Mouse (Mus musculus) lung, embryonic 14.5 days (tissue): ENCODE results near the gene Cyp4a10. TPM values are rescaled to one million over a fixed set of nuclear protein-coding genes. Genes with fewer than 3 reads are reported as not detected.
"Not testable (repeated sequence)": the region's sequence is repeated elsewhere in the genome, so short reads cannot be mapped to it uniquely, and the experiment has no call there.

Experiments used
- ATAC-seq: fragments of 200-750 bp; cut with Nextera tagmentation; 2 replicates; pipeline ENCODE4 v1.8.0; 2017; ENCODE audit warnings: mild to moderate bottlenecking, moderate TSS enrichment, moderate library complexity; ENCODE audit not compliant: insufficient read depth
- DNase-seq: peaks from one replicate; pipeline ENCODE4 v3.0.0-alpha.2; 2015
- H3K27ac ChIP-seq: fragments of 300-500 bp; sonication (generic); 2 replicates; pipeline ENCODE4 v1.5.1; 2014; ENCODE audit warnings: low read depth, mild to moderate bottlenecking, moderate library complexity
- H3K27me3 ChIP-seq: fragments of 300-500 bp; sonication (generic); 2 replicates; pipeline ENCODE4 v1.6.1; 2014; ENCODE audit warnings: low read length, control low read depth; ENCODE audit not compliant: insufficient read depth
- H3K36me3 ChIP-seq: fragments of 300-500 bp; sonication (generic); 2 replicates; pipeline ENCODE4 v1.6.1; 2014; ENCODE audit warnings: control low read depth; ENCODE audit not compliant: insufficient read depth
- H3K4me1 ChIP-seq: fragments of 300-500 bp; sonication (generic); 2 replicates; pipeline ENCODE4 v1.6.1; 2014; ENCODE audit warnings: antibody characterized with exemption, control low read depth; ENCODE audit not compliant: insufficient read depth
- H3K4me2 ChIP-seq: fragments of 300-500 bp; sonication (generic); 2 replicates; pipeline ENCODE4 v1.6.1; 2014; ENCODE audit warnings: mild to moderate bottlenecking
- H3K4me3 ChIP-seq: fragments of 300-500 bp; sonication (generic); 2 replicates; pipeline ENCODE4 v1.5.1; 2014; ENCODE audit warnings: low read depth, low read length
- H3K9ac ChIP-seq: fragments of 300-500 bp; sonication (generic); 2 replicates; pipeline ENCODE4 v1.6.1; 2014
- H3K9me3 ChIP-seq: fragments of 300-500 bp; sonication (generic); 2 replicates; pipeline ENCODE4 v1.6.1; 2016; ENCODE audit warnings: low read depth, low read length, control low read depth
- CTCF ChIP-seq: IDR thresholded peaks from 2 replicates; pipeline ENCODE4 v1.5.1; 2016; ENCODE audit warnings: antibody characterized with exemption, low read depth
- WGBS: fragments of 180-500 bp; shearing (Covaris S2); extraction: QIAGEN DNeasy Blood & Tissue Kit; methylation state at CpG from one replicate; pipeline ENCODE4 v1.1.7; 2014; 5-methylcytosine and 5-hydroxymethylcytosine counted together
- polyA plus RNA-seq: library from polyadenylated mRNA; unstranded; fragments of >200 nt; fragmentation: Nextera tagmentation; extraction: Ambion mirVana; gene quantifications from 2 replicates; pipeline ENCODE4 v1.2.1, GENCODE M21; 2014

Gene Cyp4a10
- polyA plus RNA-seq, 1 experiment from 2014 or later, result not detected

- Histone ChIP-seq H3K4me2 (no peak overlapping the region), H3K9ac (no peak overlapping the region), H3K27me3 (no peaks in the 10 kb centered on the region), H3K9me3 (no peaks in the 10 kb centered on the region), H3K4me1 (no peaks in the 10 kb centered on the region), H3K4me3 (no peak overlapping the region), H3K36me3 (no peaks in the 10 kb centered on the region), H3K27ac (no peak overlapping the region)
- no peak for TF ChIP-seq CTCF
- WGBS, result 89% methylated on average over 2 of the region's 2 CpGs
- DNase-seq (no peak), ATAC-seq (no peak)
These were observed 3.7 kb downstream of the Cyp4a10 start for GRCm38 (mm10) chr4:115521766-115522165.

- H3K36me3 ChIP-seq, result no peaks in the 10 kb centered on the region
- H3K9me3 ChIP-seq, result no peaks in the 10 kb centered on the region
- no peak overlapping the region for H3K4me3 ChIP-seq
- no peaks in the 10 kb centered on the region for H3K27me3 ChIP-seq
- no peak overlapping the region for H3K27ac ChIP-seq
- no peak for ATAC-seq
- WGBS, result 46% methylated on average over 1 of the region's 1 CpGs
- DNase-seq, result no peak
- no peak overlapping the region for H3K4me2 ChIP-seq
- H3K9ac ChIP-seq, result no peak overlapping the region
- no peaks in the 10 kb centered on the region for H3K4me1 ChIP-seq
- TF ChIP-seq CTCF, result no peak
These were observed 27.0 kb downstream of the Cyp4a10 start for GRCm38 (mm10) chr4:115545101-115545500.

- Histone ChIP-seq H3K9me3 (no peaks in the 10 kb centered on the region), H3K27me3 (no peaks in the 10 kb centered on the region), H3K36me3 (no peaks in the 10 kb centered on the region), H3K27ac (no peak overlapping the region), H3K4me1 (no peaks in the 10 kb centered on the region), H3K4me2 (no peak overlapping the region), H3K9ac (no peak overlapping the region), H3K4me3 (no peak overlapping the region)
- no peak for TF ChIP-seq CTCF
- DNase-seq (peak; percentile 15), ATAC-seq (peak; percentile 60; the same call in 1 of the 2 replicates)
- 49% methylated on average over 2 of the region's 2 CpGs for WGBS
These were observed 28.2 kb downstream of the Cyp4a10 start for GRCm38 (mm10) chr4:115546141-115546828.

- H3K4me3 ChIP-seq, result no peak overlapping the region
- DNase-seq (no peak), ATAC-seq (no peak)
- H3K27me3 ChIP-seq, result no peaks in the 10 kb centered on the region
- no peaks in the 10 kb centered on the region for H3K4me1 ChIP-seq
- H3K36me3 ChIP-seq, result no peaks in the 10 kb centered on the region
- H3K9ac ChIP-seq, result no peak overlapping the region
- no peak overlapping the region for H3K27ac ChIP-seq
- 71% methylated on average over 3 of the region's 3 CpGs for WGBS
- no peaks in the 10 kb centered on the region for H3K9me3 ChIP-seq
- TF ChIP-seq CTCF, result no peak
- no peak overlapping the region for H3K4me2 ChIP-seq
These were observed 34.7 kb downstream of the Cyp4a10 start for GRCm38 (mm10) chr4:115552726-115553125.

- no peak for ATAC-seq
- no peak overlapping the region for H3K4me3 ChIP-seq
- H3K27ac ChIP-seq, result no peak overlapping the region
- no peaks in the 10 kb centered on the region for H3K27me3 ChIP-seq
- H3K9ac ChIP-seq, result no peak overlapping the region
- 47% methylated on average over 2 of the region's 2 CpGs for WGBS
- DNase-seq, result no peak
- H3K4me1 ChIP-seq, result no peaks in the 10 kb centered on the region
- no peak overlapping the region for H3K4me2 ChIP-seq
- no peak for TF ChIP-seq CTCF
- no peaks in the 10 kb centered on the region for H3K9me3 ChIP-seq
- no peaks in the 10 kb centered on the region for H3K36me3 ChIP-seq
These were observed 37.4 kb downstream of the Cyp4a10 start for GRCm38 (mm10) chr4:115555513-115555912.

GRCm38 (mm10) chr4:115557861-115558561, 39.9 kb downstream of the Cyp4a10 start:
- Histone ChIP-seq H3K27ac (no peak overlapping the region), H3K27me3 (no peaks in the 10 kb centered on the region), H3K36me3 (no peaks in the 10 kb centered on the region), H3K9me3 (no peaks in the 10 kb centered on the region), H3K4me2 (no peak overlapping the region), H3K9ac (no peak overlapping the region), H3K4me3 (no peak overlapping the region), H3K4me1 (no peaks in the 10 kb centered on the region)
- TF ChIP-seq CTCF, result no peak
- ATAC-seq (no peak), DNase-seq (no peak)
- 68% methylated on average over 4 of the region's 4 CpGs for whole genome bisulfite sequencing

GRCm38 (mm10) chr4:115561236-115561635, 43.2 kb downstream of the Cyp4a10 start:
- H3K27ac ChIP-seq, H3K4me1 ChIP-seq, H3K9ac ChIP-seq, H3K27me3 ChIP-seq, ATAC-seq, DNase-seq, H3K9me3 ChIP-seq, H3K36me3 ChIP-seq, H3K4me2 ChIP-seq, H3K4me3 ChIP-seq: not testable (repeated sequence)
- WGBS, result 66% methylated on average over 5 of the region's 5 CpGs
